Mouse (Mus musculus) CH12.LX (cell line): ENCODE measurements around the gene Chsy1. TPM values are rescaled to one million over a fixed set of nuclear protein-coding genes. Genes with fewer than 3 reads are reported as not detected.

Source experiments
- DNase-seq: peaks from one replicate; pipeline ENCODE4 v3.0.0-alpha.2; 2013; ENCODE audit errors: extremely low read depth
- H3K27ac ChIP-seq: 2 replicates; pipeline ENCODE4 v1.5.1; 2012; ENCODE audit warnings: low read depth, mild to moderate bottlenecking, control low read depth, moderate library complexity; ENCODE audit not compliant: insufficient read depth
- H3K27me3 ChIP-seq: replicated peaks from 2 replicates; pipeline ENCODE3; 2012; ENCODE audit warnings: inconsistent platforms
- H3K36me3 ChIP-seq, 2 experiments: replicated peaks in 1 of 2; 2 replicates each; pipeline versions ENCODE3 to v1.6.1; 2012; ENCODE audit warnings: inconsistent platforms in 1 of 2, low read length in 1 of 2, mild to moderate bottlenecking in 1 of 2, mixed read lengths in 1 of 2, moderate library complexity in 1 of 2; ENCODE audit not compliant: control insufficient read depth in 1 of 2, insufficient read depth in 1 of 2
- H3K4me1 ChIP-seq, 2 experiments: 2 replicates each; pipeline ENCODE4 v1.6.1; 2012; ENCODE audit warnings: inconsistent platforms in 1 of 2, moderate library complexity in 1 of 2; ENCODE audit not compliant: insufficient read depth in 2 of 2, control insufficient read depth in 1 of 2
- H3K4me2 ChIP-seq: 2 replicates; pipeline ENCODE4 v1.6.1; 2012; ENCODE audit warnings: low read depth, mild to moderate bottlenecking, control low read depth; ENCODE audit not compliant: poor library complexity, insufficient read depth, severe bottlenecking
- H3K4me3 ChIP-seq, 3 experiments: fragments of 150-350 bp in 1 of 3; sonication (generic) in 1 of 3; replicated peaks in 1 of 3; 2 replicates each; pipeline versions ENCODE3 to v1.5.1; 2011 to 2012; ENCODE audit warnings: low read depth in 2 of 3, low read length in 2 of 3, mild to moderate bottlenecking in 2 of 3, moderate library complexity in 2 of 3, control low read depth in 1 of 3, improper control_type of control experiment in 1 of 3, inconsistent platforms in 1 of 3, mixed read lengths in 1 of 3; ENCODE audit not compliant: poor library complexity in 1 of 3
- H3K79me2 ChIP-seq: replicated peaks from 2 replicates; pipeline ENCODE4 v1.6.1; 2012; ENCODE audit warnings: mild to moderate bottlenecking, moderate library complexity; ENCODE audit not compliant: control insufficient read depth, poor library complexity, insufficient read depth, severe bottlenecking; ENCODE audit errors: extremely low read depth
- H3K9ac ChIP-seq: 2 replicates; pipeline ENCODE4 v1.6.1; 2012; ENCODE audit warnings: low read depth, mild to moderate bottlenecking, control low read depth, moderate library complexity; ENCODE audit not compliant: insufficient read depth
- H3K9me3 ChIP-seq: replicated peaks from 2 replicates; pipeline ENCODE3; 2012; ENCODE audit warnings: low read length, inconsistent platforms, mixed read lengths
- BHLHE40 ChIP-seq: IDR thresholded peaks from 2 replicates; pipeline ENCODE4 v1.6.1; 2011; ENCODE audit warnings: mild to moderate bottlenecking, low read depth, low read length, improper control_type of control experiment
- CHD1 ChIP-seq: IDR thresholded peaks from 2 replicates; pipeline ENCODE4 v1.6.1; 2012; ENCODE audit warnings: low read depth, low read length, improper control_type of control experiment, inconsistent platforms
- CHD2 ChIP-seq: IDR thresholded peaks from 2 replicates; pipeline ENCODE4 v1.6.1; 2011; ENCODE audit warnings: low read length, improper control_type of control experiment
- CTCF ChIP-seq, 2 experiments: IDR thresholded peaks in 1 of 2; conservative IDR thresholded peaks in 1 of 2; 2 replicates each; pipeline ENCODE4 v1.5.1; 2011 to 2012; ENCODE audit warnings: low read depth in 2 of 2, low read length in 2 of 2, improper control_type of control experiment in 1 of 2, inconsistent platforms in 1 of 2, mild to moderate bottlenecking in 1 of 2, moderate library complexity in 1 of 2
- E2F4 ChIP-seq: IDR thresholded peaks from 2 replicates; pipeline ENCODE4 v1.6.1; 2011; ENCODE audit warnings: low read depth, low read length, improper control_type of control experiment; ENCODE audit not compliant: insufficient replicate concordance
- ELF1 ChIP-seq: IDR thresholded peaks from 2 replicates; pipeline ENCODE4 v1.6.1; 2014; ENCODE audit warnings: low read depth, mild to moderate bottlenecking, inconsistent platforms, low read length, improper control_type of control experiment
- EP300 ChIP-seq: IDR thresholded peaks from 2 replicates; pipeline ENCODE4 v1.6.1; 2011; ENCODE audit warnings: low read length, improper control_type of control experiment
- ETS1 ChIP-seq: conservative IDR thresholded peaks from 2 replicates; pipeline ENCODE4 v1.6.1; 2012; ENCODE audit warnings: low read depth, mild to moderate bottlenecking, inconsistent platforms, low read length, improper control_type of control experiment, moderate library complexity
- GABPA ChIP-seq: IDR thresholded peaks from 2 replicates; pipeline ENCODE4 v1.6.1; 2012; ENCODE audit warnings: low read depth, low read length, improper control_type of control experiment, inconsistent platforms; ENCODE audit not compliant: insufficient replicate concordance
- HCFC1 ChIP-seq: IDR thresholded peaks from 2 replicates; pipeline ENCODE4 v1.6.1; 2012; ENCODE audit warnings: low read depth, mild to moderate bottlenecking, inconsistent platforms, low read length, improper control_type of control experiment
- IRF4 ChIP-seq: IDR thresholded peaks from 2 replicates; pipeline ENCODE4 v1.6.1; 2014; ENCODE audit warnings: low read depth, mild to moderate bottlenecking, inconsistent platforms, low read length, improper control_type of control experiment
- KAT2A ChIP-seq: IDR thresholded peaks from 2 replicates; pipeline ENCODE4 v1.6.1; 2012; ENCODE audit warnings: low read length, improper control_type of control experiment, inconsistent platforms; ENCODE audit not compliant: insufficient replicate concordance
- MEF2A ChIP-seq: IDR thresholded peaks from 2 replicates; pipeline ENCODE4 v1.6.1; 2014; ENCODE audit warnings: low read depth, mild to moderate bottlenecking, inconsistent platforms, low read length, improper control_type of control experiment, borderline replicate concordance
- MXI1 ChIP-seq: IDR thresholded peaks from 2 replicates; pipeline ENCODE4 v1.6.1; 2011; ENCODE audit warnings: mild to moderate bottlenecking, low read depth, low read length, improper control_type of control experiment
- MYC ChIP-seq: IDR thresholded peaks from 2 replicates; pipeline ENCODE4 v1.6.1; 2011; ENCODE audit warnings: low read depth, mild to moderate bottlenecking, improper control_type of control experiment, low read length
- NELFE ChIP-seq: IDR thresholded peaks from 2 replicates; pipeline ENCODE4 v1.6.1; 2011; ENCODE audit warnings: low read depth, low read length, improper control_type of control experiment
- PAX5 ChIP-seq: IDR thresholded peaks from 2 replicates; pipeline ENCODE4 v1.6.1; 2012; ENCODE audit warnings: low read length, inconsistent platforms, mixed read lengths
- RAD21 ChIP-seq: IDR thresholded peaks from 2 replicates; pipeline ENCODE4 v1.6.1; 2011; ENCODE audit warnings: low read depth, mild to moderate bottlenecking, low read length, improper control_type of control experiment, moderate library complexity
- SIN3A ChIP-seq: IDR thresholded peaks from 2 replicates; pipeline ENCODE4 v1.6.1; 2012; ENCODE audit warnings: low read length, improper control_type of control experiment, inconsistent platforms
- SMC3 ChIP-seq: IDR thresholded peaks from 2 replicates; pipeline ENCODE4 v1.6.1; 2011; ENCODE audit warnings: low read depth, low read length, improper control_type of control experiment
- TBP ChIP-seq: conservative IDR thresholded peaks from 2 replicates; pipeline ENCODE4 v1.6.1; 2011; ENCODE audit warnings: low read depth, low read length, improper control_type of control experiment
- TCF12 ChIP-seq: IDR thresholded peaks from 2 replicates; pipeline ENCODE4 v1.6.1; 2014; ENCODE audit warnings: low read depth, mild to moderate bottlenecking, inconsistent platforms, low read length, improper control_type of control experiment
- USF1 ChIP-seq: IDR thresholded peaks from 2 replicates; pipeline ENCODE4 v1.6.1; 2014; ENCODE audit warnings: low read depth, mild to moderate bottlenecking, inconsistent platforms, low read length, improper control_type of control experiment
- ZC3H11A ChIP-seq: IDR thresholded peaks from 2 replicates; pipeline ENCODE4 v1.6.1; 2012; ENCODE audit warnings: low read depth, mild to moderate bottlenecking, inconsistent platforms, low read length, improper control_type of control experiment
- dilution Hi-C: fragments of 300-500 bp; cut with MboI; formaldehyde crosslinking; loops from 2 replicates; pipeline ENCODE4 v1.14.3; 2020; ENCODE audit warnings: low sequenced_read_pairs; ENCODE audit not compliant: extremely low pct_unique_long_range_greater_than_20kb, extremely low pct_ligation_motif_present
- in situ Hi-C: fragments of 300-500 bp; cut with MboI; formaldehyde crosslinking; loops from 3 replicates; pipeline ENCODE4 v1.14.3; 2019; ENCODE audit warnings: low sequenced_read_pairs, low pct_ligation_motif_present, low pct_unique_long_range_greater_than_20kb, mixed read lengths
- polyA plus RNA-seq: library from polyadenylated mRNA; unstranded; fragments of >175 nt; gene quantifications from 2 replicates; pipeline ENCODE4 v1.2.1, GENCODE M21; 2012; ENCODE audit warnings: low read depth; ENCODE audit not compliant: insufficient read length
- total RNA-seq, 2 experiments: library from RNA; depleted of rRNA; stranded (reverse); fragments of 300-350 nt in 1 of 2; fragments of >200 nt in 1 of 2; gene quantifications; 2 replicates each; pipeline ENCODE4 v1.2.3; 2012 to 2014

Chsy1 gene
- total and polyA plus RNA-seq, 3 experiments, result 2.3 to 5.5 (median 2.5) TPM

GRCm38 (mm10) chr7:66175738-66176137 is 66.4 kb downstream of the Chsy1 start (continued):
- TF ChIP-seq MYC (no peak), SMC3 (no peak), SIN3A (no peak), E2F4 (no peak), TBP (0 out of 2 replicates have a peak, but pooled peaks have one; percentile 40), KAT2A (no peak), TCF12 (no peak), HCFC1 (peak; percentile 53), GABPA (no peak)

GRCm38 (mm10) chr7:66176256-66176655 is 66.9 kb downstream of the Chsy1 start:
- in situ Hi-C loops, result loop anchor here (10.0 kb wide), 1 partner anchor 61 kb away; no protein-coding TSS in a partner anchor
- no peak for TF ChIP-seq MXI1
- 0 out of 2 replicates have a peak, but pooled peaks have one; percentile 8 for TF ChIP-seq NELFE
- TF ChIP-seq MYC, result no peak
- no peak for TF ChIP-seq TBP
- TF ChIP-seq BHLHE40, result no peak
- no peak for TF ChIP-seq MEF2A
- Histone ChIP-seq H3K4me1 (peaks cover 7 to 31% of the 10 kb centered on the region in 2 experiments), H3K4me2 (peak overlapping the region; percentile 49; the same call in 1 of the 2 replicates), H3K9ac (no peak overlapping the region), H3K9me3 (no peaks in the 10 kb centered on the region), H3K27ac (no peak overlapping the region), H3K4me3 (peak overlapping the region; percentile 34 to 46 (median 40)), H3K27me3 (no peaks in the 10 kb centered on the region), H3K36me3 (peaks cover 0 to 17% of the 10 kb centered on the region in 2 experiments), H3K79me2 (no peaks in the 10 kb centered on the region)
- dilution Hi-C loops, result no loop called here
- DNase-seq, result no peak

DNA sequence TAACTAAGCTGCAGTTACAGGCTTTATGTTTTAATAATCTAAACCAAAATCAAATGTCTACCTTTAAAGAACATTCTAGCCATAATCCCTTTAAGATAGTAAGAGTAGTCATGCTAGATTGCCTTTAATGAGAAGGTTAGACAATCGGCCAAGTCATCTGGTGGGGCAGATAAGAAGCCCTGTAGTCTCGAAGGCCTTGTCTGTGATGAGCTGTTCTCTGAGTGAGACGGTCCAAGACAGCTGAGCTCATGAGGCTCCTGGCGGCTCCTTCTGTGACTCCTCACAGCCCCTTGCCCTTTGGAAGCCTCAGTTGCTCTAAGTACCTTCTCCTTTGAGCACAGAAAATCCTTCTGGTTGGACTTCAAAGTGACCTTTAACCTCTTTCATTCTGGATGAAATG is 67.6 kb downstream of the Chsy1 start:
- Histone ChIP-seq H3K4me2 (no peak overlapping the region), H3K27me3 (no peaks in the 10 kb centered on the region), H3K79me2 (no peaks in the 10 kb centered on the region), H3K9ac (no peak overlapping the region), H3K4me3 (no peak overlapping the region), H3K9me3 (no peaks in the 10 kb centered on the region), H3K4me1 (peaks cover 7 to 31% of the 10 kb centered on the region in 2 experiments), H3K36me3 (peaks cover 0 to 11% of the 10 kb centered on the region in 2 experiments), H3K27ac (no peak overlapping the region)
- in situ Hi-C loops, result loop anchor here (10.0 kb wide), 1 partner anchor 62 kb away; no protein-coding TSS in a partner anchor
- dilution Hi-C loops, result no loop called here
- TF ChIP-seq GABPA, result no peak
- TF ChIP-seq SIN3A, result no peak
- TF ChIP-seq ZC3H11A, result no peak
- no peak for TF ChIP-seq CHD2
- TF ChIP-seq IRF4, result no peak
- TF ChIP-seq E2F4, result no peak
- no peak for TF ChIP-seq CHD1
- no peak for TF ChIP-seq USF1
- TF ChIP-seq TCF12, result no peak
- TF ChIP-seq ETS1, result no peak
- TF ChIP-seq SMC3, result no peak
- TF ChIP-seq PAX5, result no peak
- TF ChIP-seq EP300, result no peak
- TF ChIP-seq CTCF (conservative IDR thresholded peaks at IDR 0.05 in 1 of 2, IDR thresholded peaks at IDR 0.05 in 1 of 2; ENCODE audit: low read depth in 2 of 2, low read length in 2 of 2), result no peak
- TF ChIP-seq HCFC1, result no peak
- no peak for TF ChIP-seq RAD21
- TF ChIP-seq ELF1, result no peak
- DNase-seq, result no peak
